Mouse (Mus musculus) lung, postnatal 0 days (tissue): ENCODE measurements at regions not wholly inside any gene's neighbourhood (a gene's known extent, or its start where the extent isn't known, plus 50 kb on each side); places are given as distances from the start of the nearest gene placed in this dataset.

Source experiments
- ATAC-seq: fragments of 200-750 bp; cut with Nextera tagmentation; 2 replicates; pipeline ENCODE4 v1.8.0; 2017; ENCODE audit warnings: moderate library complexity
- DNase-seq: peaks from one replicate; pipeline ENCODE4 v3.0.0-alpha.2; 2016; ENCODE audit warnings: low spot score
- H3K27ac ChIP-seq: fragments of 300-500 bp; sonication (generic); 2 replicates; pipeline ENCODE4 v1.5.1; 2014; ENCODE audit warnings: antibody characterized with exemption, mild to moderate bottlenecking, low read length, mixed read lengths
- H3K27me3 ChIP-seq: fragments of 300-500 bp; sonication (generic); replicated peaks from 2 replicates; pipeline ENCODE4 v1.6.1; 2014; ENCODE audit warnings: low read length, mixed read lengths; ENCODE audit not compliant: insufficient read depth
- H3K36me3 ChIP-seq: fragments of 300-500 bp; sonication (generic); 2 replicates; pipeline ENCODE4 v1.6.1; 2014; ENCODE audit warnings: low read length, mixed read lengths; ENCODE audit not compliant: insufficient read depth
- H3K4me1 ChIP-seq: fragments of 300-500 bp; sonication (generic); 2 replicates; pipeline ENCODE4 v1.6.1; 2014; ENCODE audit warnings: antibody characterized with exemption, low read depth, low read length, mixed read lengths; ENCODE audit not compliant: insufficient read depth
- H3K4me2 ChIP-seq: fragments of 300-500 bp; sonication (generic); replicated peaks from 2 replicates; pipeline ENCODE4 v1.6.1; 2014; ENCODE audit warnings: low read depth, mild to moderate bottlenecking, low read length, moderate library complexity, mixed read lengths
- H3K4me3 ChIP-seq: fragments of 300-500 bp; sonication (generic); 2 replicates; pipeline ENCODE4 v1.5.1; 2014; ENCODE audit warnings: low read depth, low read length
- H3K9ac ChIP-seq: fragments of 300-500 bp; sonication (generic); replicated peaks from 2 replicates; pipeline ENCODE4 v1.6.1; 2014; ENCODE audit warnings: low read depth, mild to moderate bottlenecking
- H3K9me3 ChIP-seq: fragments of 300-500 bp; sonication (generic); 2 replicates; pipeline ENCODE4 v1.6.1; 2016; ENCODE audit warnings: low read length, mixed read lengths
- CTCF ChIP-seq: IDR thresholded peaks from 2 replicates; pipeline ENCODE4 v1.5.1; 2016; ENCODE audit warnings: antibody characterized with exemption, mild to moderate bottlenecking
- EP300 ChIP-seq: IDR thresholded peaks from 2 replicates; pipeline ENCODE4 v1.6.1; 2016; ENCODE audit warnings: antibody characterized with exemption, mild to moderate bottlenecking, control low read depth
- WGBS: fragments of 180-500 bp; shearing (Covaris S2); extraction: QIAGEN DNeasy Blood & Tissue Kit; methylation state at CpG from one replicate; pipeline ENCODE4 v1.1.7; 2014; 5-methylcytosine and 5-hydroxymethylcytosine counted together

- ATAC-seq = no peak
- 45% methylated on average over 3 of the region's 3 CpGs for WGBS
- no peak overlapping the region for H3K4me3 ChIP-seq
- H3K27ac ChIP-seq = no peak overlapping the region
- H3K4me2 ChIP-seq = no peak overlapping the region
- no peak for TF ChIP-seq CTCF
- no peak for TF ChIP-seq EP300
- no peak for DNase-seq
- H3K36me3 ChIP-seq = no peaks in the 10 kb centered on the region
- H3K27me3 ChIP-seq = no peaks in the 10 kb centered on the region
- no peak overlapping the region for H3K9ac ChIP-seq
- no peaks in the 10 kb centered on the region for H3K9me3 ChIP-seq
- H3K4me1 ChIP-seq = no peaks in the 10 kb centered on the region
These were observed 238.5 kb upstream of the Sdr16c6 start for GRCm38 (mm10) chr4:4315651-4316411.

- no peak overlapping the region for H3K4me3 ChIP-seq
- no peaks in the 10 kb centered on the region for H3K27me3 ChIP-seq
- H3K9ac ChIP-seq = no peak overlapping the region
- H3K4me2 ChIP-seq = no peak overlapping the region
- ATAC-seq = no peak
- H3K27ac ChIP-seq = no peak overlapping the region
- no peaks in the 10 kb centered on the region for H3K36me3 ChIP-seq
- H3K9me3 ChIP-seq = no peaks in the 10 kb centered on the region
- no peaks in the 10 kb centered on the region for H3K4me1 ChIP-seq
- TF ChIP-seq EP300 = no peak
- no peak for TF ChIP-seq CTCF
- DNase-seq = no peak
These were observed 234.2 kb upstream of the Sdr16c6 start for GRCm38 (mm10) chr4:4311496-4311895.

- no peaks in the 10 kb centered on the region for H3K36me3 ChIP-seq
- 60% methylated on average over 3 of the region's 3 CpGs for WGBS
These were observed 229.6 kb upstream of the Sdr16c6 start for GRCm38 (mm10) chr4:4306922-4307321.

GRCm38 (mm10) chr4:4305740-4306249 is 228.5 kb upstream of the Sdr16c6 start:
- no peak overlapping the region for H3K27ac ChIP-seq
- H3K4me3 ChIP-seq = no peak overlapping the region
- no peak overlapping the region for H3K9ac ChIP-seq
- DNase-seq (no peak), ATAC-seq (no peak)
- TF ChIP-seq CTCF = no peak
- no peaks in the 10 kb centered on the region for H3K27me3 ChIP-seq
- no peaks in the 10 kb centered on the region for H3K9me3 ChIP-seq
- H3K36me3 ChIP-seq = no peaks in the 10 kb centered on the region
- H3K4me1 ChIP-seq = no peaks in the 10 kb centered on the region
- H3K4me2 ChIP-seq = no peak overlapping the region

More at GRCm38 (mm10) chr4:4306922-4307321, 229.6 kb upstream of the Sdr16c6 start:
- Histone ChIP-seq H3K9me3 (no peaks in the 10 kb centered on the region), H3K4me3 (no peak overlapping the region), H3K4me2 (no peak overlapping the region), H3K4me1 (no peaks in the 10 kb centered on the region), H3K9ac (no peak overlapping the region), H3K27ac (no peak overlapping the region), H3K27me3 (no peaks in the 10 kb centered on the region)
- no peak for DNase-seq
- no peak for ATAC-seq
- no peak for TF ChIP-seq EP300
- TF ChIP-seq CTCF = no peak

- no peak for ATAC-seq
These were observed 227.3 kb upstream of the Sdr16c6 start for GRCm38 (mm10) chr4:4304666-4305065.

GRCm38 (mm10) chr4:4300189-4300879 is 223.0 kb upstream of the Sdr16c6 start:
- H3K9ac ChIP-seq = no peak overlapping the region
- H3K27ac ChIP-seq = no peak overlapping the region
- H3K9me3 ChIP-seq = no peaks in the 10 kb centered on the region
- ATAC-seq (no peak), DNase-seq (no peak)
- H3K4me2 ChIP-seq = no peak overlapping the region
- H3K27me3 ChIP-seq = no peaks in the 10 kb centered on the region
- H3K4me3 ChIP-seq = no peak overlapping the region
- no peaks in the 10 kb centered on the region for H3K36me3 ChIP-seq
- 79% methylated on average over 10 of the region's 10 CpGs for WGBS
- H3K4me1 ChIP-seq = no peaks in the 10 kb centered on the region
- TF ChIP-seq CTCF (no peak), EP300 (no peak)

More at GRCm38 (mm10) chr4:4304666-4305065, 227.3 kb upstream of the Sdr16c6 start:
- H3K27me3 ChIP-seq = no peaks in the 10 kb centered on the region
- no peak overlapping the region for H3K4me2 ChIP-seq
- 79% methylated on average over 1 of the region's 1 CpGs for WGBS
- H3K4me3 ChIP-seq = no peak overlapping the region
- no peak overlapping the region for H3K9ac ChIP-seq
- no peak for DNase-seq
- no peaks in the 10 kb centered on the region for H3K36me3 ChIP-seq
- H3K9me3 ChIP-seq = no peaks in the 10 kb centered on the region
- TF ChIP-seq CTCF (no peak), EP300 (no peak)
- no peak overlapping the region for H3K27ac ChIP-seq
- no peaks in the 10 kb centered on the region for H3K4me1 ChIP-seq
